Mouse (Mus musculus): ENCODE results near the gene Chtop. TPM values are rescaled to one million over a fixed set of nuclear protein-coding genes. Genes with fewer than 3 reads are reported as not detected.

Gene Chtop
- total and polyA plus RNA-seq, 2 experiments from 2014 or later: 163 to 233 TPM

GRCm38 (mm10) chr3:90475151-90475830 lies 34.0 kb downstream of the Chtop start:
- TF ChIP-seq CTCF (IDR thresholded peaks at IDR 0.05): no peak
- H3K4me2 ChIP-seq (ENCODE audit: low read depth, low read length, poor library complexity, severe bottlenecking): peak overlapping the region; percentile 29; the same call in 1 of the 2 replicates
- H3K4me1 ChIP-seq (ENCODE audit: insufficient read depth, low read length): no peaks in the 10 kb centered on the region
- peak overlapping the region; percentile 91 for H3K4me3 ChIP-seq (ENCODE audit: low read depth, low read length)
- H3K9me3 ChIP-seq (ENCODE audit: low read length): no peaks in the 10 kb centered on the region
- peak; percentile 24 for ATAC-seq (ENCODE audit: low FRiP score)
- no peak overlapping the region for H3K27ac ChIP-seq (ENCODE audit: low read depth, low read length)
- no peak overlapping the region for H3K9ac ChIP-seq (replicated peaks; ENCODE audit: low read length, poor library complexity, severe bottlenecking)
- H3K27me3 ChIP-seq (ENCODE audit: insufficient read depth, low read length): no peaks in the 10 kb centered on the region
- H3K36me3 ChIP-seq (ENCODE audit: insufficient read depth, low read length): no peaks in the 10 kb centered on the region
- no peak for DNase-seq (ENCODE audit: low spot score)
- 38% methylated on average over 15 of the region's 16 CpGs for WGBS

GRCm38 (mm10) chr3:90472213-90472612 lies 37.1 kb downstream of the Chtop start:
- no peak overlapping the region for H3K9ac ChIP-seq (replicated peaks; ENCODE audit: low read length, poor library complexity, severe bottlenecking)
- peak; percentile 51 for TF ChIP-seq CTCF (IDR thresholded peaks at IDR 0.05)
- no peak overlapping the region for H3K27ac ChIP-seq (ENCODE audit: low read depth, low read length)
- no peaks in the 10 kb centered on the region for H3K27me3 ChIP-seq (ENCODE audit: insufficient read depth, low read length)
- no peak overlapping the region for H3K4me3 ChIP-seq (ENCODE audit: low read depth, low read length)
- no peak overlapping the region for H3K4me2 ChIP-seq (ENCODE audit: low read depth, low read length, poor library complexity, severe bottlenecking)
- DNase-seq (ENCODE audit: low spot score) (no peak), ATAC-seq (ENCODE audit: low FRiP score) (no peak)
- no peaks in the 10 kb centered on the region for H3K9me3 ChIP-seq (ENCODE audit: low read length)
- H3K36me3 ChIP-seq (ENCODE audit: insufficient read depth, low read length): no peaks in the 10 kb centered on the region
- 33% methylated on average over 3 of the region's 3 CpGs for WGBS
- no peaks in the 10 kb centered on the region for H3K4me1 ChIP-seq (ENCODE audit: insufficient read depth, low read length)

GRCm38 (mm10) chr3:90467618-90468300 lies 41.5 kb downstream of the Chtop start:
- Histone ChIP-seq H3K27me3 (ENCODE audit: insufficient read depth, low read length) (peaks cover 23% of the 10 kb centered on the region), H3K4me2 (ENCODE audit: low read depth, low read length, poor library complexity, severe bottlenecking) (no peak overlapping the region), H3K9me3 (ENCODE audit: low read length) (no peaks in the 10 kb centered on the region), H3K9ac (replicated peaks; ENCODE audit: low read length, poor library complexity, severe bottlenecking) (no peak overlapping the region), H3K4me3 (ENCODE audit: low read depth, low read length) (no peak overlapping the region), H3K27ac (ENCODE audit: low read depth, low read length) (no peak overlapping the region), H3K4me1 (ENCODE audit: insufficient read depth, low read length) (0 out of 2 replicates have a peak, but pooled peaks cover 4% of the 10 kb centered on the region), H3K36me3 (ENCODE audit: insufficient read depth, low read length) (no peaks in the 10 kb centered on the region)
- WGBS: 92% methylated on average over 10 of the region's 10 CpGs
- DNase-seq (ENCODE audit: low spot score) (no peak), ATAC-seq (ENCODE audit: low FRiP score) (no peak)
- TF ChIP-seq CTCF (IDR thresholded peaks at IDR 0.05): peak; percentile 12; the same call in 1 of the 2 replicates

- DNase-seq (ENCODE audit: low spot score): peak; percentile 83
- H3K4me1 ChIP-seq (ENCODE audit: insufficient read depth, low read length): 0 out of 2 replicates have a peak, but pooled peaks cover 4% of the 10 kb centered on the region
- peak; percentile 87 for TF ChIP-seq CTCF (IDR thresholded peaks at IDR 0.05)
- peaks cover 32% of the 10 kb centered on the region for H3K27me3 ChIP-seq (ENCODE audit: insufficient read depth, low read length)
- H3K27ac ChIP-seq (ENCODE audit: low read depth, low read length): no peak overlapping the region
- no peaks in the 10 kb centered on the region for H3K9me3 ChIP-seq (ENCODE audit: low read length)
- peak overlapping the region; percentile 61 for H3K4me3 ChIP-seq (ENCODE audit: low read depth, low read length)
- 0 out of 2 replicates have a peak overlapping the region, but pooled peaks have one; percentile 37 for H3K9ac ChIP-seq (replicated peaks; ENCODE audit: low read length, poor library complexity, severe bottlenecking)
- ATAC-seq (ENCODE audit: low FRiP score): peak; percentile 45; the same call in 1 of the 2 replicates
- H3K36me3 ChIP-seq (ENCODE audit: insufficient read depth, low read length): no peaks in the 10 kb centered on the region
- WGBS: under 1% methylated on average over 15 of the region's 15 CpGs
- peak overlapping the region; percentile 98 for H3K4me2 ChIP-seq (ENCODE audit: low read depth, low read length, poor library complexity, severe bottlenecking)
Observed at GRCm38 (mm10) chr3:90466311-90466766, 43.0 kb downstream of the Chtop start.

- DNase-seq (ENCODE audit: low spot score) (no peak), ATAC-seq (ENCODE audit: low FRiP score) (peak; percentile 51; the same call in 1 of the 2 replicates)
- Histone ChIP-seq H3K27ac (ENCODE audit: low read depth, low read length) (no peak within 1 kb of the TSS), H3K4me2 (ENCODE audit: low read depth, low read length, poor library complexity, severe bottlenecking) (peak within 1 kb of the TSS; percentile 98), H3K27me3 (ENCODE audit: insufficient read depth, low read length) (peaks cover 32% of the 10 kb centered on the region), H3K9ac (replicated peaks; ENCODE audit: low read length, poor library complexity, severe bottlenecking) (peak within 1 kb of the TSS; percentile 37), H3K9me3 (ENCODE audit: low read length) (no peaks in the 10 kb centered on the region), H3K4me1 (ENCODE audit: insufficient read depth, low read length) (0 out of 2 replicates have a peak, but pooled peaks cover 4% of the 10 kb centered on the region), H3K4me3 (ENCODE audit: low read depth, low read length) (peak within 1 kb of the TSS; percentile 61), H3K36me3 (ENCODE audit: insufficient read depth, low read length) (no peaks in the 10 kb centered on the region)
- TF ChIP-seq CTCF (IDR thresholded peaks at IDR 0.05): no peak
- under 1% methylated on average over 30 of the region's 49 CpGs for WGBS
Observed at GRCm38 (mm10) chr3:90465686-90466310, 43.5 kb downstream of the Chtop start, which contains the start of gene Npr1. TSS of gene Npr1 (minus strand) at chr3:90465866.

All from midbrain, postnatal 0 days (tissue).